Mouse (Mus musculus): ENCODE measurements around the gene Slc45a1.

The Slc45a1 gene

GRCm38 (mm10) chr4:150659926-150660610, 8.1 kb upstream of the Slc45a1 start:
- DNase-seq (ENCODE audit: low spot score), result no peak

GRCm38 (mm10) chr4:150656504-150656903, 4.5 kb upstream of the Slc45a1 start:
- DNase-seq (ENCODE audit: low spot score), result no peak

GRCm38 (mm10) chr4:150655989-150656388, 4.0 kb upstream of the Slc45a1 start:
- DNase-seq (ENCODE audit: low spot score), result peak; percentile 88

GRCm38 (mm10) chr4:150653072-150653599, 1.2 kb upstream of the Slc45a1 start:
- DNase-seq (ENCODE audit: low spot score), result no peak

- no peak for DNase-seq (ENCODE audit: low spot score)
Measured at GRCm38 (mm10) chr4:150649327-150649726, 2.6 kb downstream of the Slc45a1 start.

GRCm38 (mm10) chr4:150644299-150644698, 7.7 kb downstream of the Slc45a1 start:
- DNase-seq (ENCODE audit: low spot score), result no peak

- no peak for DNase-seq (ENCODE audit: low spot score)
Measured at GRCm38 (mm10) chr4:150636635-150637034, 15.3 kb downstream of the Slc45a1 start.

- DNase-seq (ENCODE audit: low spot score), result no peak
Measured at GRCm38 (mm10) chr4:150635568-150635967, 16.4 kb downstream of the Slc45a1 start.

- DNase-seq (ENCODE audit: low spot score), result no peak
Measured at GRCm38 (mm10) chr4:150629266-150629665, 22.7 kb downstream of the Slc45a1 start.

GRCm38 (mm10) chr4:150625951-150626732, 25.8 kb downstream of the Slc45a1 start:
- DNase-seq (ENCODE audit: low spot score), result peak; percentile 63

GRCm38 (mm10) chr4:150625425-150625824, 26.5 kb downstream of the Slc45a1 start:
- DNase-seq (ENCODE audit: low spot score), result peak; percentile 68

- DNase-seq (ENCODE audit: low spot score), result no peak
Measured at GRCm38 (mm10) chr4:150624933-150625332, 27.0 kb downstream of the Slc45a1 start.

- DNase-seq (ENCODE audit: low spot score), result no peak
Measured at GRCm38 (mm10) chr4:150624214-150624823, 27.7 kb downstream of the Slc45a1 start.

- DNase-seq (ENCODE audit: low spot score), result no peak
Measured at GRCm38 (mm10) chr4:150622641-150623040, 29.3 kb downstream of the Slc45a1 start.

- no peak for DNase-seq (ENCODE audit: low spot score)
Measured at GRCm38 (mm10) chr4:150619011-150619410, 33.0 kb downstream of the Slc45a1 start.

- DNase-seq (ENCODE audit: low spot score), result no peak
Measured at GRCm38 (mm10) chr4:150616841-150617240, 35.1 kb downstream of the Slc45a1 start.

GRCm38 (mm10) chr4:150616029-150616420, 35.9 kb downstream of the Slc45a1 start:
- no peak for DNase-seq (ENCODE audit: low spot score)

GRCm38 (mm10) chr4:150615251-150616028, 36.5 kb downstream of the Slc45a1 start:
- DNase-seq (ENCODE audit: low spot score), result no peak

GRCm38 (mm10) chr4:150613715-150614114, 38.3 kb downstream of the Slc45a1 start:
- no peak for DNase-seq (ENCODE audit: low spot score)

- DNase-seq (ENCODE audit: low spot score), result no peak
Measured at GRCm38 (mm10) chr4:150608670-150609069, 43.3 kb downstream of the Slc45a1 start.

GRCm38 (mm10) chr4:150606449-150607161, 45.4 kb downstream of the Slc45a1 start:
- DNase-seq (ENCODE audit: low spot score), result no peak
